Mouse (Mus musculus) liver, adult 2 months (tissue): ENCODE data around the gene Itk. TPM values are rescaled to one million over a fixed set of nuclear protein-coding genes. Genes with fewer than 3 reads are reported as not detected.

Experiments used
- DNase-seq: peaks from one replicate; pipeline ENCODE4 v3.0.0-alpha.2; 2011; ENCODE audit warnings: low read depth, low spot score; ENCODE audit errors: extremely low read depth
- H3K27ac ChIP-seq: fragments of 200-500 bp; replicated peaks from 2 replicates; pipeline ENCODE4 v1.5.1; 2012; ENCODE audit warnings: low read depth, mild to moderate bottlenecking, control low read depth, inconsistent platforms, low read length; ENCODE audit not compliant: insufficient read depth
- H3K27me3 ChIP-seq: fragments of 200-500 bp; 2 replicates; pipeline ENCODE4 v1.6.1; 2012; ENCODE audit warnings: mild to moderate bottlenecking, moderate library complexity, low read length, inconsistent platforms; ENCODE audit not compliant: control insufficient read depth, insufficient read depth
- H3K36me3 ChIP-seq: fragments of 200-500 bp; 2 replicates; pipeline ENCODE4 v1.6.1; 2012; ENCODE audit warnings: low read length, inconsistent platforms; ENCODE audit not compliant: control insufficient read depth, insufficient read depth
- H3K4me1 ChIP-seq: fragments of 200-500 bp; 2 replicates; pipeline ENCODE4 v1.6.1; 2011; ENCODE audit warnings: low read length; ENCODE audit not compliant: control insufficient read depth, insufficient read depth
- H3K4me3 ChIP-seq: fragments of 200-500 bp; 2 replicates; pipeline ENCODE4 v1.5.1; 2011; ENCODE audit warnings: low read depth, mild to moderate bottlenecking, control low read depth, low read length, moderate library complexity; ENCODE audit not compliant: insufficient read depth
- H3K79me2 ChIP-seq: fragments of 200-500 bp; 2 replicates; pipeline ENCODE4 v1.6.1; 2012; ENCODE audit warnings: inconsistent platforms, mild to moderate bottlenecking, low read length, moderate library complexity; ENCODE audit not compliant: control insufficient read depth, insufficient read depth
- H3K9ac ChIP-seq: fragments of 200-500 bp; 2 replicates; pipeline ENCODE4 v1.6.1; 2012; ENCODE audit warnings: low read depth, mild to moderate bottlenecking, control low read depth, inconsistent platforms, low read length
- CTCF ChIP-seq: fragments of 200-500 bp; IDR thresholded peaks from 2 replicates; pipeline ENCODE4 v1.5.1; 2011; ENCODE audit warnings: low read depth, low read length, control low read depth
- POLR2A ChIP-seq: fragments of 200-500 bp; IDR thresholded peaks from 2 replicates; pipeline ENCODE4 v1.6.1; 2011; ENCODE audit warnings: low read length, control low read depth; ENCODE audit not compliant: insufficient read depth; ENCODE audit errors: extremely low read depth
- WGBS: fragments of 180-500 bp; shearing (Covaris S2); methylation state at CpG from one replicate; pipeline ENCODE4 v1.1.7; 2018; 5-methylcytosine and 5-hydroxymethylcytosine counted together
- polyA plus RNA-seq: library from polyadenylated mRNA; depleted of rRNA; stranded (reverse); fragments of >200 nt; gene quantifications from 2 replicates; pipeline ENCODE4 v1.2.3, GENCODE M21; 2012; rRNA removed
- total RNA-seq: library from RNA; depleted of rRNA; stranded (reverse); fragments of >200 nt; gene quantifications from 2 replicates; pipeline ENCODE4 v1.2.3, GENCODE M21; 2014; rRNA removed

The Itk gene
- total and polyA plus RNA-seq, 2 experiments: 0.22 to 0.46 TPM

- no peaks in the 10 kb centered on the region for H3K36me3 ChIP-seq
- no peak overlapping the region for H3K27ac ChIP-seq
- no peaks in the 10 kb centered on the region for H3K27me3 ChIP-seq
- H3K79me2 ChIP-seq: no peaks in the 10 kb centered on the region
- no peak overlapping the region for H3K4me3 ChIP-seq
- no peak overlapping the region for H3K9ac ChIP-seq
- DNase-seq: no peak
- no peaks in the 10 kb centered on the region for H3K4me1 ChIP-seq
- no peak for TF ChIP-seq CTCF
- TF ChIP-seq POLR2A: no peak
- 97% methylated on average over 5 of the region's 5 CpGs for WGBS
These were observed 106.7 kb downstream of the Itk start for GRCm38 (mm10) chr11:46282612-46283011.

GRCm38 (mm10) chr11:46278709-46279108 is 110.6 kb downstream of the Itk start:
- H3K9ac ChIP-seq: no peak overlapping the region
- DNase-seq: no peak
- no peak for TF ChIP-seq POLR2A
- no peak for TF ChIP-seq CTCF
- no peaks in the 10 kb centered on the region for H3K36me3 ChIP-seq
- no peaks in the 10 kb centered on the region for H3K79me2 ChIP-seq
- H3K4me3 ChIP-seq: no peak overlapping the region
- no peaks in the 10 kb centered on the region for H3K27me3 ChIP-seq
- H3K4me1 ChIP-seq: no peaks in the 10 kb centered on the region
- H3K27ac ChIP-seq: no peak overlapping the region
- 95% methylated on average over 12 of the region's 12 CpGs for WGBS

- DNase-seq: no peak
- no peaks in the 10 kb centered on the region for H3K27me3 ChIP-seq
- H3K9ac ChIP-seq: no peak overlapping the region
- H3K4me1 ChIP-seq: no peaks in the 10 kb centered on the region
- H3K79me2 ChIP-seq: no peaks in the 10 kb centered on the region
- no peaks in the 10 kb centered on the region for H3K36me3 ChIP-seq
- TF ChIP-seq POLR2A: no peak
- no peak for TF ChIP-seq CTCF
- no peak overlapping the region for H3K4me3 ChIP-seq
- H3K27ac ChIP-seq: no peak overlapping the region
- 77% methylated on average over 5 of the region's 5 CpGs for WGBS
These were observed 111.2 kb downstream of the Itk start for GRCm38 (mm10) chr11:46278140-46278539.

- Histone ChIP-seq H3K4me3 (no peak overlapping the region), H3K9ac (no peak overlapping the region), H3K27ac (no peak overlapping the region), H3K79me2 (no peaks in the 10 kb centered on the region), H3K36me3 (no peaks in the 10 kb centered on the region), H3K27me3 (no peaks in the 10 kb centered on the region), H3K4me1 (no peaks in the 10 kb centered on the region)
- 58% methylated on average over 5 of the region's 5 CpGs for WGBS
- no peak for DNase-seq
- TF ChIP-seq CTCF (peak; percentile 57), POLR2A (no peak)
These were observed 112.5 kb downstream of the Itk start for GRCm38 (mm10) chr11:46276778-46277177.

- no peaks in the 10 kb centered on the region for H3K27me3 ChIP-seq
- 86% methylated on average over 8 of the region's 8 CpGs for WGBS
- DNase-seq: no peak
- no peaks in the 10 kb centered on the region for H3K79me2 ChIP-seq
- no peak for TF ChIP-seq POLR2A
- TF ChIP-seq CTCF: no peak
- no peak overlapping the region for H3K9ac ChIP-seq
- H3K27ac ChIP-seq: no peak overlapping the region
- H3K36me3 ChIP-seq: no peaks in the 10 kb centered on the region
- H3K4me3 ChIP-seq: no peak overlapping the region
- no peaks in the 10 kb centered on the region for H3K4me1 ChIP-seq
These were observed 113.1 kb downstream of the Itk start for GRCm38 (mm10) chr11:46276168-46276567.

GRCm38 (mm10) chr11:46275302-46275701 is 114.0 kb downstream of the Itk start:
- H3K79me2 ChIP-seq: no peaks in the 10 kb centered on the region
- no peaks in the 10 kb centered on the region for H3K27me3 ChIP-seq
- DNase-seq: peak; percentile 39
- no peak overlapping the region for H3K9ac ChIP-seq
- H3K4me1 ChIP-seq: no peaks in the 10 kb centered on the region
- no peak overlapping the region for H3K4me3 ChIP-seq
- no peak overlapping the region for H3K27ac ChIP-seq
- no peaks in the 10 kb centered on the region for H3K36me3 ChIP-seq
- TF ChIP-seq POLR2A (no peak), CTCF (peak; percentile 91)
- 13% methylated on average over 6 of the region's 6 CpGs for WGBS

Other genes with a start within 250 kb of the Itk start
- gene Nipal4, start 223.0 kb downstream of the Itk start, total RNA-seq: not detected in 2 replicates
- gene Nipal4, start 223.0 kb downstream of the Itk start, polyA plus RNA-seq: 0.02 TPM in 1 of 2 replicates, not detected in the other
- gene Fndc9, start 154.0 kb downstream of the Itk start, total RNA-seq: not detected in 2 replicates
- not detected in 2 replicates for gene Fndc9, start 154.0 kb downstream of the Itk start, polyA plus RNA-seq
- gene Cyfip2, start 76.7 kb downstream of the Itk start, total RNA-seq: 0.55 and 1.5 TPM in 2 replicates
- gene Cyfip2, start 76.7 kb downstream of the Itk start, polyA plus RNA-seq: 0.71 and 0.73 TPM in 2 replicates
- not detected in 2 replicates for gene Fam71b, start 7.0 kb upstream of the Itk start, total RNA-seq
- not detected in 2 replicates for gene Fam71b, start 7.0 kb upstream of the Itk start, polyA plus RNA-seq
- 12.0 and 14.8 TPM in 2 replicates for gene Med7, start 47.4 kb upstream of the Itk start, total RNA-seq
- 9.1 and 14.7 TPM in 2 replicates for gene Med7, start 47.4 kb upstream of the Itk start, polyA plus RNA-seq
- gene Havcr2, start 65.4 kb upstream of the Itk start, total RNA-seq: 0.18 and 0.27 TPM in 2 replicates
- 0.02 TPM in 1 of 2 replicates, not detected in the other for gene Havcr2, start 65.4 kb upstream of the Itk start, polyA plus RNA-seq
- gene Gm12169, start 134.7 kb upstream of the Itk start, total RNA-seq: not detected in 2 replicates
- gene Gm12169, start 134.7 kb upstream of the Itk start, polyA plus RNA-seq: not detected in 2 replicates
- gene BC053393, start 182.0 kb upstream of the Itk start, total RNA-seq: not detected in 2 replicates
- gene BC053393, start 182.0 kb upstream of the Itk start, polyA plus RNA-seq: not detected in 2 replicates
- gene Dppa1, start 239.7 kb upstream of the Itk start, total RNA-seq: not detected in 2 replicates
- gene Dppa1, start 239.7 kb upstream of the Itk start, polyA plus RNA-seq: not detected in 2 replicates